Mouse (Mus musculus): ENCODE measurements around the gene Sparc.

- no peak for TF ChIP-seq CTCF (IDR thresholded peaks at IDR 0.05; ENCODE audit: control insufficient read depth, insufficient read depth, low read length)
- TF ChIP-seq POLR2A (IDR thresholded peaks at IDR 0.05; ENCODE audit: borderline replicate concordance, control insufficient read depth, low read depth, low read length): no peak
These were observed 45.6 kb upstream of the Sparc start for GRCm38 (mm10) chr11:55468611-55469047.
